Mouse (Mus musculus) ovary, adult 18-20 months (tissue): Measurements from ENCODE around the gene Yap1.
A peak's percentile ranks its signal among the peaks of the same experiment; 100 is the strongest.

Experiments used
- DNase-seq: peaks from one replicate; pipeline ENCODE4 v3.0.0; 2022; ENCODE audit warnings: low spot score, mixed read lengths

The Yap1 gene

DNA sequence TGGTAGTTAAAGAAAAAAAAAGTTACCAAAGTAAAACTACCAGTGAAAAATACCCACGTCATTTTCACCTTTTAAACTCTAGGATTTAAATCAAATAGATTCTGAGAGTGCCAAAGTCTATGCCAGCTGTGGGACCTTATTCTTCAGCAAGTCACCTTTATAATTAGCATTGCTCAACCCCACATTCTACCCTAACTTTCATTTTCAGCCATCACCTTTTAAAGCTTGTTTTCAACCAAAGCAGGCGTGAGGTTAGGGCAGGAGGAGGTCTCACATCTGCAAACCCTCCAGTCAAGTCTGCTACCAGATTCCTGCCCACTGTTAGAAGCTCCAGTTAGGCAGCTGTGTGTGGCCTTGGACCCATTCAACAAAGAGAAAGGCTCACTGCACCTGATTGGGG lies 32.4 kb downstream of the Yap1 start:
- no peak for DNase-seq

DNA sequence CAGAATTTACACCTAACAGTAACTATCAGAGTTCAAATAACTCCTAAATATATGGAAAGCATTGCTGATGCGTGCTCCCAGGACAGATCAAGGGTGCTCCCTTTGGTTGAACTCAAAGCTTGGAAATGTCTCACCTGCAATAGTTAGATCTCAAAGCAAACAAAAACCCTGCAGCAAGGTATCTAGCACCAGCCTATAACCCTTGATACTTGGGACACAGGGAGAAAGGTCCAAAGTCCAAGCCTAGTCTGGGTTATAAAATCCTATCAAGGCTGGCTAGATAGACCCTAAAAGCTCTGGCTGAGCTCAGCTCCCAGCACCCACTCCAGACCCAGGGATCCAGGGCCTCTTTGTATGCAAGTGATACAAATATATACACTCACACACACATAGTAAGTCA lies 36.4 kb downstream of the Yap1 start:
- DNase-seq: no peak

DNA sequence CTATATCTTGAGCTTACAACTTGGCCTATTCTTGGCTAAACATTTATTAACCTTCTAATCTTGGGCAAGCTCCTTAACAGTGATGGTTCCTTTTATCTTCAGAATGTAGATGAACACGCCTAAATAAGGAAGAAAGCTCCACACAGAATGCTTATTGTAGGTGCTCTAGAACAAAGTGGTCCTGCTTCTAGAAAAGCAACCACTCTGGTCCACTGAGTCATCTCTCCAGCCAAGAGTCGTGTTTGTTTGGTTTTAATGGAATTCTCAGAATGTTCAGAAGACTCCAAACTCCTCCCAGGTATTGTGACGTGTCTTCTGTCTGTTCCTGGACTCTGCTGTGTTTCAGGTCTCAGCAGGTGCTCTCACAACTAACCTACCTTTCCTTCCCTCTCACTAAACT lies 38.8 kb downstream of the Yap1 start:
- no peak for DNase-seq

DNA sequence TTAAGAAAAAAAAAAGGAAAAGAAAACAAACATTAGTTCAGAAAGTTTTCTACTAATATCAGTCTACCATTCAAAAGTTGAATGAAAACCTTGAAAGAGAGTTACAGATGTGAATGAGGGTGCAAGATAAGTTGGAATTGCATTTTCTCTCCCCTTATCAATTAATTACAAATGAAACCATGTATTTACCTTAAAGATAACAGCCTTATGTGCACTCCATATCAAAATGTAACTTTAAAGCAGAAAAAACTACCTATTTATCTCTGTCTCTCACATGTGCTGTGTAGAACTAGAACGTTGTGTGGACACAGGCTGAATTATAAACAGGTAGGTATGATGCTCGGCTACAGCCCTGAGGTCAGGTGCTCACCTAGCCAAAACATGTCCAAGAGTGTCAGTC lies 40.5 kb downstream of the Yap1 start:
- no peak for DNase-seq

DNA sequence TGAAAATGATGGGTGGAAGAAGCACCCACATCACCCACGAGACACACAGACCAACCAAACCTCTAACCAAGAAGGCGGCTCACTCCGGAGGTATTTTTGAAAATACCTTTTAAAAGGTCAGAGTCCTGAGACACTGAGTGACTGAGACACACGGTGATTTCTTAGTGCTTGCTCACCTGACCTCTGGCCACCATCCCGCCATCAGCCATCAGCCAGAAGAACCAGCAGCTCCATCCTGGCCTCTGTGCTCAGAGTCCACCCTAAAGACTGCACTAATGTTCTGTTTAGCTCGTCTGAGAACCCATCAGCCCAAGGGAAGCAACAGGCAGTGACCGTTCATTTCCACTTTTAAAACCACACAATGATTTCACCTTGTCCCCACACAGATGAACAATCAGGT lies 41.5 kb downstream of the Yap1 start:
- no peak for DNase-seq

DNA sequence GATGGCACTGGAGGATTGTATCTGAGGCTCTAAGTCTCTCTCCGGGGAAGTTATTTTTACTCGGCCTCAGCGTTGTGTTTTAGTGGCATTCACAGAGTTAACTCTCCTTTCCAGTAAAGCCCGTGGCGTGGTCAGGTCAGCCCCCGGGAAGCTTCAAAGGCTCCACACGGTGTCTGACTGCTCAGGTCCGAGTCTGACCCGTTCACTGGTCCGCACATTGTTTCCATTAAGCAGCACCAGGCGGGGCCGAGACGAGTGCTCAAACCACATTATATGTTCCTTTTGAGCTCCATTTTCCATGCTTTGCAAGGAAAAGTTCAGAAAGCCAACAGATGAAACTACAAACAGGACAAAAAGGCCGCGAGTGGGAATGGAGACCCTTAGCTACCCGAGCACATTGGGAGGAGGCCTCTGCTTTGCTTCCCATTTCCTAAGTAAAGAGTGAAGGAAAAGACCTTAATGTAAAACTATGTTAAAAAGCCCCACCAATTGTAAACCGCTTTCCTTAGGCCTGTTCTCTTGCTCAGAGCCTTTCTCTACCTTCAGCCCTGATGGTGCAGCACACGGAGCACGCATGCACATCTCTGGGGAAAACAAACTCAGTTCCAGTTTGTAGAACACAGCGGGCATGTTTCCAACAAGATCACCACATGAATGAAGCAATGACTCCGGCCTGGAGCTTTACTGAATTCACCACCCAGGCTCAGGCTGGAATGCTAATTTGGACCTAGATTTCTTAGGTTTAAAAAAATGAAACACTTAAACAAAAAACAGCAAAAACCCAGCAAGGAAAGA lies 42.8 kb downstream of the Yap1 start:
- peak; percentile 15 for DNase-seq

DNA sequence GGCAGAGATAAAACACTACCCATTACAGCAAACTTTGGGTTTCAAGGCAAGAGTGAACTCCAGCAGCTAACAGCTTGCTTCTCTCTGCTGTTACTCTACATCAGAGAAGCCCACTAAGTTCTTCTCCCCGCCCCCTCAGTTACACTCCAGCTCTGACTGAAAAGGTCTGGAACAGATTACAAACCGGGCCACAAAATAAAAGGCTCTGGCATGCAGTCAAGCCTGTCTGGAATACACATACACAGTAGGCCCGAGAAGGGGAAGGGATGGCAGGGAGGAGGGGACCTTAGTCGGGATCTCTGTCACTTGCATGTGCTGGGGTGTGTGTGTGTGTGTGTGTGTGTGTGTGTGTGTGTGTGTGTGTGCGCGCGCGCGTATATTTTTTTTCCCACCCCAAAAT lies 44.0 kb downstream of the Yap1 start:
- DNase-seq: peak; percentile 27

DNA sequence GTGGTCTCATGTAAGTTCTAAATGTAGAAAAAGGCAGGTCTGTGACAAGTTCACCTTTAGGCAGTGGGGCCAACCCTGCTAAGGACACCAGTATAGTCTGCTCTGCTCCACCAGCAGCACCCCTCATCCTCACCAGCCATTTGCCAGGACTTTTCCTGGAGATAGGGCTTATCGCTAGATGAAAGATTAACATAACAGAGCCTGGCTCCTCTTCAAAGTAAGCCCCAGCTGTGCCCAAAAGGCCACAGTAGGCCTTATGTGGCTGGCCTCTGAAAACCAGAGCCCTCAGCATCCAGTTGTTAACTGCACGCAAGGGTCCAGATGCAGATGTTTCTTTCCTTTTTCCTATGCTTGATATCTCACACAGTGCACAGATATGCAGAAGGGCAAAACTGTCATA lies 45.1 kb downstream of the Yap1 start:
- peak; percentile 6 for DNase-seq

DNA sequence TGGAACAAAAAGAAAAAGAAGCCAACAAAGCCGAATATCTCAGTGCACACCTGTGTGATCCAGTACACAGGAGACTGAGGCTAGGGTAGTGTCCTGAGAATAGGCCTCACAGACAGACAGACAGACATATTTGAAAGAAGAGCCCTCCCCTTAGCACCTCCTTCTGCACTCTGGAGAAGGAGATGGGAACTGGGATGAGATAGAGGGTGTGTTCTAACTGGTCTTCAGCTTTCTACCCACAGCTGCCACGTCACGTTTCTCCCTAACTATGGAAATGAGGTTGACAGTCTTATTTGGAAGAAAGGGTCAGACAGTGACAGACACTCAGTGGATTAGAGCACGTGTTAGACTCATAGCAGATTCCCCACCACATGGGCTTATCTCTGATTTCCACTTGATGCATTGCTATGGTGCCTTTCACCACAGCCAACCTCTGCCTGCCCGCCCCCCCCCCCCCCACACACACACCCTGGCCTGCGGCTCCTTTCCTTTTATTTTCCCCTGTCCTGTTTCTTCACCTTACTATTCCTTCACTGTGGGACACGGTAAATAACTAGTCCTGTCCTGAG lies 46.3 kb downstream of the Yap1 start:
- DNase-seq: no peak

DNA sequence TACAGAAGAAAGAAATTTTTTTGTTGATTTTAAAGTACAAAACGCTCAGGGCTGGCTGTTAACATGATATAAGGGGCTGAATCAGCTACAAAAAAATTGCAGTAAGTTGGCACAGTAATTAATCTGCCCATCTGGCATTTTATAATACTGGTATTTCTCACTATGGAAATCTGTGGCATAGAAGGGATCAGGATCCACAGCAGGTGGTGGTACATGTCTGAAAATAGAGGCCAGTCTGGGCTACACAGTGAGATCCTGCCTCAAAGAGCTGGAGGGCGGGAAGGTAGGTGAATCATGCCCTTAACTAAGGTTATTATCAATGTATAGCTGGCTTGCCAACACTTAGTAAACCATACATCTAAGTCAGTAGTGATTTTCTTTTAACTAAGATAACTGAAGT lies 47.0 kb downstream of the Yap1 start:
- DNase-seq: no peak

DNA sequence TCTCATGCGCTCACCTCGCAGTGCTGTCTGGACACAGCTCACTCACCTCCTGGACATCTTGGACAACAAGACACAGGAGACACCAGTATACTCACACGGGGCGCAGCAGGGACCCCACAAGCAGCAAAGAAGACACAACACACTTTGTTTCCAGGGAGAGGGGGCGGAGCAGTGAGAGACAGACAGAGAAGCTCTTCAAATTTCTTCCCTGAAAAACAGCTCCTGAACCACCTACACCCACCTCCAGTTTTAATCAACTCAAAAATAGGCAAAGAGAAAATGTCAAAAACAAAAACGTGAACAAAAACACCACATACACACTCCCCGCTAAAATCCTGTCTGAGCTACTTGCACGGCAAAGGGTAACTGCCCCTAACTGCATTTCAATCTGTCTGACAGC lies 48.0 kb downstream of the Yap1 start:
- DNase-seq: no peak

DNA sequence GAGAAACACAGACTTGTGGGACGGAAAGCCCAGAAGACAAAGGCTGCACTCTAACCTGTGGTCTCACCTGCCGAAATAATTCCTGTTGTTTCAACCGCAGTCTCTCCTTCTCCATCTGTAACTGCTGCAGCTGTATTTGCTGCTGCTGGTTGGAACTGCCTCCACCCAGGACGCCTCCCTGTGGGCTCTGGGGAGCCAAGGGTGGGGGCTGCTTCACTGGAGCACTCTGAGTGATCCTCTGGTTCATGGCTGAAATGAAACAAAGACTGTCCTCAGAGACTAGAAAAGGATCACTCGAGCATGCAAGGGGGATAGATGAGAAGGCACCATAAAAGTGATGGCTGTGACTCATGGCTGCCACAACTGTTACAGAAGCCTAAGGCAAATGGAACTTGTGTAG lies 51.5 kb downstream of the Yap1 start:
- DNase-seq: no peak

DNA sequence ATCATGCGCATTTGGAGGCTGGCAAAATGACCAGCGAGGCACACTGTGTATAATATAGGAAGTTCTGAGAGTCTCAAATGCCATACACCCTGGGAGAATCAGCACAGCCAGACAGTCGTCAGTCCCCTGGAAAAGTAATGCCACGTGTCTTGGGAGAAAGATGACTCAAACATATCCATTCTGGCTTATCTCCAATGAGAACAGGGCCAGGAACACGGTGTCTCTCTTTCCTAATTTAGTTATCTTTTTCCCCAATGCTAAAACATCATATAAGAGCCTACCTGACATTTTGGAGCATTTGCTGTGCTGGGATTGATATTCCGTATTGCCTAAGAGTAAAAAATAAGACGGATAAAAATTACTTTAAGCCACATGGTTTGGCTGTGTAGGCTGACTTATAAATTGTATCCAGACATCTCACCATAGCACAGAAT lies 54.2 kb downstream of the Yap1 start:
- DNase-seq: no peak

DNA sequence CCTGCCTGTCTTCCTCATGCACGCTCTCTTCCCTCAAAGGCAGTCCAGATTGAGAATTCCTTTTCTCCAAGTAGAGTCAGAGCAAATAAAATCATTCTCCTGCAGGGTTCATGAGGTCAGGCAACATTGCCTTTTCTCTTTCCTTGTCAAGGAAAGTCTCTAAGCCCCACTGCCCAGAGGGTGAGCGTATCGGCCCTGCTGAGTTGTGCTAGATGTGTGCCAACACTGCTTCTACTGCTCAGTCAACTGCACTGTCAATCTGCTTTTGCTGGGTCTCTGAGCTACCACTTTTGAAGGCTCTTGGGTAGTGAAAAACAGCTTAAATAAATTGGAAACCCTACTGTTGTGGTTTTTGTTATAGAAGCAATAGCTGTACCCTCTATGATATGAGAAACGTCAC lies 56.5 kb downstream of the Yap1 start:
- DNase-seq: no peak

DNA sequence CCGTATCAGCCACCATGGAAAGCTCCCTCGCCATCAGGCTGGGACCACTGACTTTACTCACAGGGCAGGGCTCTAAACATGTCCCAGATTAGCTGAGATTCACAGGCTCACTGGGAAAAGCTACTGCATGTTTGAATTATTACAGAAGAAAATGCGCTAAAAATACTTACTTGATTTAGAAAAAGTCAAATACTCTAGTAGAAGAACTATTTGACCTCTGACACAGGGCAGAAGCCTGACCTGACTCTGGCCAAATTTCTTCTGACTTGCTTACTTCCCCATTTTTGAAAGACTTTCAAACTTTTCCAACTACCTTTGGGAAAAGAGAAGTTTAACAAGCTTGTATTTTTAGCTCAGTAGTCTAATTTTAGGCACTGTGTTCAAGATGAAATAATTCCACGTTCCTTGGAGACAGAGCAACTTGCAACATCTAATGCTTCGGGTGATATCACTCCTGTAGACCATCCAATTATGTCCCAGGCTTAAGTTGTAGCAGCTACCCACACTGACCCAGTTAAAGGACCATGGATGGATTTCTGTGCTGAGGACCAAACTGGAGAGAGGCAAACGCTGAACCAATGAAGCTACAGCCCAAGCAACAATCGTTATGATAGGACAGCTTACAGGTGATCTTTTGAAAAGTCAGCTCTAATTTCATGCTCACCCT lies 60.5 kb downstream of the Yap1 start:
- no peak for DNase-seq

DNA sequence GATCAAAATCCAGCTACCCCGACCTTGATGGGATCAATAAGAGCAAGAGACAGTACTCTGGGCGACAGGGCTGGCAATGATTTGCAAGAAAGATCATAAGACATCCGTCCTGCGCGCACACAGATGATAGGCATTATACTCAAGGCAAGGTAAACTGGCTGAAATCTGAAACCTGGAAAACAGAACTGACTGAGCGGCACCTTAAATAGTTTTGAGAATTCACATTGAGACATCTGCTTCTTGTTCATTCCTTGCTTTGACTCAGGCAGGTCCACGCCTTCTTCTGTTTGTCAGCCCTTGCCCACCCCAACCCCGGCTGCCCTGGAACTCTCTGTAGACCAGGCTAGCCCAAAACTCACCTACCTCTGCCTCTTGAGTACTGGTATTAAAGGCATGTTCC lies 61.7 kb downstream of the Yap1 start:
- DNase-seq: no peak

DNA sequence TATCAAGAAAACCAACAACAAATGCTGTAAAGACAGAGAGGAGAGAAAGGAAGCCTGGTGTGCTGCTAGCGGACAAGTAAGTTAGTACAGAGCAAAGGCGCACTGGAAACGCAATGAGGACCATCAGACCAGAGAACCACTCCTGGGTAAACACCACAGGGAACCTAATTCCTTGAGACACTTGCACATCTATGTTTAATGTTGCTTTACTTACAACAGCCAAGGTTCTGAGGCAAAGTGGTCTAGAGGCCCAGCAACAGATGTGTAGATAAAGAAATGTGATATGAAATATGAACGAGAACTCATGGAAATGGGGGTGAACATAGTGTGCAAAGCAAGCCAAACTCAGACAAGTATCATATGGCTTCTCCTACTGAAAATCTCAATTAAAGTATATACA lies 64.3 kb downstream of the Yap1 start:
- DNase-seq: no peak

DNA sequence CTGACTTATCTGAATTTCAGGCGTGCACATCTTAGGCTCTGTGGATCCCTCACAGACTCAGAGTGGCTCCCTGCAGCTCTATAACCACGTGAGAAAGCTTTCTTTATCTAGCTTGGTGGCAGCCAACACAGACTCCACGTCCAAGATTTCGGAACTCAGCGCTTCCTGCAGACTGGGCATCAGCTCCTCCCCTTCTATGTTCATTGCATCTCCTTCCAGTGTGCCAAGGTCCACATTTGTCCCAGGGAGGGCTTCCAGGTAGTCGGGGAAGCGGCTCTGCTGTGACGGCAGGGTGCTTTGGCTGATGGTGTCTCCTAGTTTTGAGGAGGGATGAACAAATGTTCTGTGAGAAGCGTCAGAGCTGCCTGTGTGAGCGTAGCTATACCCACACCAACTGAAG lies 70.0 kb downstream of the Yap1 start:
- no peak for DNase-seq

DNA sequence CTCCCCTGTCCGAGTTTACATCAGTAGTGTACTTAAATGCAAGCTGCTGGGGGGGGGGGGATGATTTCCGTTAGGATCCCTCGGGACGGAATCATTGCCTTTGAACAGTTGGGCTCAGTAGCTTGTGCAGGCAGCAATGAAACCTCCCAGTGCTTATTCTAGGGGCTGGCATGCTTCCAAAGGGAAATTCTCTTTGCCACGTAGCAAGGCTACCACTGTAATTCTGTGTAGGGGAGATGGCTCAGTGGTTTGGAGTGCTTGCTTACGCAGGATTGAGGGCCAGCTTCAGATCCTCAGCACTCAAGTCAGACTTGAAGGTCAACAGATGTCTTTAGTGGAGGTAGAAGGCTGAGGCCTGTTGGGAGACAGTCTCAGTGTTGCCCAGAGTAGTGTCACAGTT lies 74.8 kb downstream of the Yap1 start:
- DNase-seq: no peak

DNA sequence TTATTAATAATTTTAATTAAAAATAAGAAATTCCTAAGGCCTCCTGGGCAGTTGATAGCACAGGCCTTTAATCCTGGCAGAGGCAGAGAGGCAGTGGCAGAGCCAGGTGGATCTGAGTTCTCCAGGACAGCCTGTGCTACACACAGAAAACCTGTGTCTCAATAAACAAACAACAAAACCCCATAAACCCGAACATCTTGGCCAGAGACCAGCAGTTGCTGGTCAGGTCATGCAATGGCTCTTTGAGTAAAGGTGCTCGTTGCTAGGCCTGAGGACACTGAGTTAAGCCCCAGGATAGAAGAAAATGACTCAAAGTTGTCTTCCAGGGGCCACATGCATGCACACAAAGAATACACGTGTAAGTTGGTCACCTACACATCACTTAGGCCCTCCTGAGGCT lies 75.5 kb downstream of the Yap1 start:
- DNase-seq: no peak

DNA sequence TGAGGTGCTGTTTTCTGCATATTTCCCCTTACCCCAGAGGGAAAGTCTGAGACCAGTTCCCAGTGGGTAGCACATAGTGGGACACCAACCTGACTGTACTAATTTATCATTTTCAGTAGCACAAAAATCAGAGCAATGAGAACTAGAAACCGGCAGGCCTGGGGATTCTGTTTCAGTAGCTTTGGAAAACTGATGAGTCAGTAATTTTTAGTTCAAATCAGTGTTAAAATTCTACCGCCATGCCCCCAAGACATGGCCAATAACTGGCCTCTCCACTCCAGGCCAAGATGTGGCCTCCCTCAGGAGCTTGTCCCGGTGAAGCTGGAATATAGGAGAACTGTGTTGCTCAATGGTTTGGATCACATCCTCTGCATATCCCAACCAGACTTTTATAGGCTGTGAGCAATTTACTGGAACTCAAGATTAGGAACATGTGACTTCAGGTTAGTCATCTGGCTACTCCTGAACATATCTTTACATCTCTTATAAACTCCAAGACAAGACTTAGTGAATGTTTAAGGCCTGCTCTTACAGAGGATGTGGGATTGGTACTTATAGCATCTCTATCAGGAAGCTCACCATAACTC lies 76.1 kb downstream of the Yap1 start:
- DNase-seq: no peak

DNA sequence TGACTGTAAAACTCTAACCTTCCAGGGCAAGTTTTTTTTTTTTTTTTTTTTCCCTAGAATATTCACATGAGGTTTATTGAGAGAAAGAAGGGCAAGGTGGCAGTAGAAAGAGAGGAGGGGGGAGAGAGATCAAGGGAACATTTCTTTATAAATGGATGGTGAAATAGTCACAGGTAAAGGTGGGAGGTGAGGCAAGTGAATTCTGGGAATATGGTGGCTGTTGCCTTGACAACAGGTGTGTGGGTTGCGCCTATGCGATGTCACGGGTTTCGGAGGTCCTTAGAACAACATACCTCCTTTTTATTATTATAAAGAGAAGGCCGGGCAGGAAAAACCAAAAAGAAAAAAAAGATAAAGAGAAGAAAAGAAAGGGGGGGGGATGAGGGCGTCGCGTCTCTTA lies 89.5 kb downstream of the Yap1 start:
- no peak for DNase-seq

DNA sequence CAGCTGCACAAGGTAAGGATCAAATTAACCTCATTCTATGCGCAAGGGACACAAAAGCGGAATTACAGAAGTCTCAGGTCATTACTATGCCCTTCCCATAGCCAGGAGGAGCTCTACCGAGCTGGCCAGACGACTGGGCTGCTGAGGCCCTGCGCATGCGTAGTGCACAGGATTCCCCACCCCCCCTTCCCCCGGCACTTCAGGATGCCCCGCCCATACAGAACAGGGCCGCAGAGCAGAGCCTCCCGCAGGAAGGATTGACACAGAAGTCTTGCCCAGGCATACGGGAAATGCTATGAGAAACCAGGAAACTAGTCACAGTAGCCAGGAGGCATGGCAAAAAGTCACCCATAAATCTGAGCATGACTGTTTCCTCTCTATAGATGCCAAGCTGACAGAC lies 89.9 kb downstream of the Yap1 start:
- DNase-seq: peak; percentile 36
